Mouse (Mus musculus) neural tube, embryonic 13.5 days (tissue): Measurements from ENCODE around the gene Pnlip. TPM values are rescaled to one million over a fixed set of nuclear protein-coding genes. Genes with fewer than 3 reads are reported as not detected.

Experiments used
- ATAC-seq: fragments of 200-750 bp; cut with Nextera tagmentation; 2 replicates; pipeline ENCODE4 v1.8.0; 2017; ENCODE audit warnings: low read depth, mild to moderate bottlenecking, moderate TSS enrichment, moderate library complexity
- H3K27ac ChIP-seq: fragments of 300-500 bp; sonication (generic); replicated peaks from 2 replicates; pipeline ENCODE4 v1.5.1; 2015; ENCODE audit warnings: moderate library complexity, mild to moderate bottlenecking, inconsistent platforms
- H3K27me3 ChIP-seq: fragments of 300-500 bp; sonication (generic); 2 replicates; pipeline ENCODE4 v1.6.1; 2015; ENCODE audit warnings: mild to moderate bottlenecking, inconsistent platforms
- H3K36me3 ChIP-seq: fragments of 300-500 bp; sonication (generic); 2 replicates; pipeline ENCODE4 v1.6.1; 2015; ENCODE audit warnings: mild to moderate bottlenecking, inconsistent platforms
- H3K4me1 ChIP-seq: fragments of 300-500 bp; sonication (generic); replicated peaks from 2 replicates; pipeline ENCODE4 v1.6.1; 2015; ENCODE audit warnings: inconsistent platforms
- H3K4me2 ChIP-seq: fragments of 300-500 bp; sonication (generic); 2 replicates; pipeline ENCODE4 v1.6.1; 2015; ENCODE audit warnings: inconsistent platforms, mild to moderate bottlenecking, moderate library complexity
- H3K4me3 ChIP-seq: fragments of 300-500 bp; sonication (generic); 2 replicates; pipeline ENCODE4 v1.5.1; 2015; ENCODE audit warnings: mild to moderate bottlenecking, inconsistent platforms
- H3K9ac ChIP-seq: fragments of 300-500 bp; sonication (generic); 2 replicates; pipeline ENCODE4 v1.6.1; 2015; ENCODE audit warnings: moderate library complexity, mild to moderate bottlenecking, inconsistent platforms
- H3K9me3 ChIP-seq: fragments of 300-500 bp; sonication (generic); 2 replicates; pipeline ENCODE4 v1.6.1; 2016; ENCODE audit warnings: inconsistent platforms
- WGBS: fragments of 180-500 bp; shearing (Covaris S2); methylation state at CpG from one replicate; pipeline ENCODE4 v1.1.7; 2015; 5-methylcytosine and 5-hydroxymethylcytosine counted together
- polyA plus RNA-seq: library from polyadenylated mRNA; unstranded; fragments of >200 nt; fragmentation: Nextera tagmentation; extraction: Ambion mirVana; gene quantifications from 2 replicates; pipeline ENCODE4 v1.2.1, GENCODE M21; 2015

Gene Pnlip
- polyA plus RNA-seq, 1 experiment from 2014 or later: 0.33 TPM

- H3K4me1 ChIP-seq: no peaks in the 10 kb centered on the region
- H3K27me3 ChIP-seq: no peaks in the 10 kb centered on the region
- peaks cover 5% of the 10 kb centered on the region; the same call in 1 of the 2 replicates for H3K9me3 ChIP-seq
- H3K4me3 ChIP-seq: no peak within 1 kb of the TSS
- H3K36me3 ChIP-seq: no peaks in the 10 kb centered on the region
- H3K27ac ChIP-seq: no peak within 1 kb of the TSS
- 61% methylated on average over 5 of the region's 5 CpGs for WGBS
- no peak within 1 kb of the TSS for H3K9ac ChIP-seq
- H3K4me2 ChIP-seq: no peak within 1 kb of the TSS
- no peak for ATAC-seq
Measured at GRCm38 (mm10) chr19:58728445-58729031, 76.2 kb downstream of the Pnlip start, which contains the start of gene Pnliprp1. Gene Pnliprp1, plus strand, starts transcription at chr19:58728887.

Other genes with a start within 250 kb of the Pnlip start
- 72.7 and 83.3 TPM in 2 replicates for gene Gfra1, start 196.6 kb upstream of the Pnlip start, polyA plus RNA-seq
- not detected in 2 replicates for gene Ccdc172, start 140.5 kb upstream of the Pnlip start, polyA plus RNA-seq
- gene Pnliprp1, start 76.4 kb downstream of the Pnlip start, polyA plus RNA-seq: 0.40 TPM in 1 of 2 replicates, not detected in the other
- gene Pnliprp2, start 107.2 kb downstream of the Pnlip start, polyA plus RNA-seq: 0.15 TPM in 1 of 2 replicates, not detected in the other
- not detected in 2 replicates for gene 1700019N19Rik, start 142.0 kb downstream of the Pnlip start, polyA plus RNA-seq